Mouse (Mus musculus) intestine, embryonic 16.5 days (tissue): ENCODE measurements around the gene Megf8. TPM values are rescaled to one million over a fixed set of nuclear protein-coding genes. Genes with fewer than 3 reads are reported as not detected.

Experiments
- ATAC-seq: fragments of 200-750 bp; cut with Nextera tagmentation; 2 replicates; pipeline ENCODE4 v1.8.0; 2017; ENCODE audit warnings: moderate TSS enrichment, moderate library complexity
- H3K27ac ChIP-seq: fragments of 300-500 bp; sonication (generic); 2 replicates; pipeline ENCODE4 v1.5.1; 2014; ENCODE audit warnings: mild to moderate bottlenecking, low read length
- H3K27me3 ChIP-seq: fragments of 300-500 bp; sonication (generic); replicated peaks from 2 replicates; pipeline ENCODE4 v1.6.1; 2014; ENCODE audit warnings: low read length, control low read depth, mixed read lengths; ENCODE audit not compliant: control insufficient read depth, insufficient read depth
- H3K36me3 ChIP-seq: fragments of 300-500 bp; sonication (generic); 2 replicates; pipeline ENCODE4 v1.6.1; 2014; ENCODE audit warnings: low read length, control low read depth; ENCODE audit not compliant: control insufficient read depth, insufficient read depth
- H3K4me1 ChIP-seq: fragments of 300-500 bp; sonication (generic); 2 replicates; pipeline ENCODE4 v1.6.1; 2014; ENCODE audit warnings: low read length, control low read depth, mixed read lengths; ENCODE audit not compliant: control insufficient read depth, insufficient read depth
- H3K4me2 ChIP-seq: fragments of 300-500 bp; sonication (generic); 2 replicates; pipeline ENCODE4 v1.6.1; 2014; ENCODE audit warnings: low read depth, low read length, control low read depth
- H3K4me3 ChIP-seq: fragments of 300-500 bp; sonication (generic); 2 replicates; pipeline ENCODE4 v1.5.1; 2014; ENCODE audit warnings: mild to moderate bottlenecking, low read length
- H3K9ac ChIP-seq: fragments of 300-500 bp; sonication (generic); 2 replicates; pipeline ENCODE4 v1.6.1; 2014; ENCODE audit warnings: low read depth, low read length
- H3K9me3 ChIP-seq: fragments of 300-500 bp; sonication (generic); 2 replicates; pipeline ENCODE4 v1.6.1; 2016; ENCODE audit warnings: low read length, control low read depth; ENCODE audit not compliant: control insufficient read depth
- WGBS: fragments of 180-500 bp; shearing (Covaris S2); extraction: QIAGEN DNeasy Blood & Tissue Kit; methylation state at CpG from one replicate; pipeline ENCODE4 v1.1.7; 2014; 5-methylcytosine and 5-hydroxymethylcytosine counted together
- polyA plus RNA-seq: library from polyadenylated mRNA; unstranded; fragments of >200 nt; fragmentation: Nextera tagmentation; extraction: Ambion mirVana; gene quantifications from 2 replicates; pipeline ENCODE4 v1.2.1, GENCODE M21; 2015

Gene Megf8
- polyA plus RNA-seq, 1 experiment from 2014 or later = 6.8 TPM

- H3K4me2 ChIP-seq = no peak overlapping the region
- ATAC-seq = no peak
- H3K4me1 ChIP-seq = no peaks in the 10 kb centered on the region
- WGBS = 61% methylated on average over 2 of the region's 2 CpGs
- no peaks in the 10 kb centered on the region for H3K36me3 ChIP-seq
- H3K9ac ChIP-seq = no peak overlapping the region
- H3K27me3 ChIP-seq = no peaks in the 10 kb centered on the region
- H3K27ac ChIP-seq = no peak overlapping the region
- no peak overlapping the region for H3K4me3 ChIP-seq
- H3K9me3 ChIP-seq = no peaks in the 10 kb centered on the region
Observed at GRCm38 (mm10) chr7:25401551-25401950, 84.6 kb downstream of the Megf8 start.

GRCm38 (mm10) chr7:25401986-25402385 lies 85.0 kb downstream of the Megf8 start:
- Histone ChIP-seq H3K4me2 (no peak overlapping the region), H3K9ac (no peak overlapping the region), H3K27me3 (no peaks in the 10 kb centered on the region), H3K4me3 (no peak overlapping the region), H3K27ac (no peak overlapping the region; the same call in 1 of the 2 replicates), H3K9me3 (no peaks in the 10 kb centered on the region), H3K4me1 (no peaks in the 10 kb centered on the region), H3K36me3 (no peaks in the 10 kb centered on the region)
- 42% methylated on average over 5 of the region's 5 CpGs for WGBS
- ATAC-seq = no peak

- no peak overlapping the region for H3K27ac ChIP-seq
- ATAC-seq = peak; percentile 93
Observed at GRCm38 (mm10) chr7:25402671-25403101, 85.7 kb downstream of the Megf8 start.

GRCm38 (mm10) chr7:25406468-25406867 lies 89.5 kb downstream of the Megf8 start:
- Histone ChIP-seq H3K4me2 (no peak overlapping the region), H3K4me1 (no peaks in the 10 kb centered on the region), H3K9ac (no peak overlapping the region), H3K9me3 (no peaks in the 10 kb centered on the region), H3K36me3 (no peaks in the 10 kb centered on the region), H3K27ac (no peak overlapping the region), H3K27me3 (no peaks in the 10 kb centered on the region), H3K4me3 (no peak overlapping the region)
- ATAC-seq = no peak
- WGBS = 65% methylated on average over 7 of the region's 7 CpGs

More at GRCm38 (mm10) chr7:25402671-25403101, 85.7 kb downstream of the Megf8 start:
- no peak overlapping the region for H3K4me2 ChIP-seq
- WGBS = 4% methylated on average over 2 of the region's 2 CpGs
- H3K9me3 ChIP-seq = no peaks in the 10 kb centered on the region
- no peaks in the 10 kb centered on the region for H3K36me3 ChIP-seq
- H3K4me1 ChIP-seq = no peaks in the 10 kb centered on the region
- H3K27me3 ChIP-seq = no peaks in the 10 kb centered on the region
- H3K4me3 ChIP-seq = no peak overlapping the region
- H3K9ac ChIP-seq = no peak overlapping the region

GRCm38 (mm10) chr7:25409114-25409760 lies 92.3 kb downstream of the Megf8 start:
- 49% methylated on average over 4 of the region's 4 CpGs for WGBS
- no peaks in the 10 kb centered on the region for H3K27me3 ChIP-seq
- no peak overlapping the region for H3K4me3 ChIP-seq
- ATAC-seq = no peak
- no peak overlapping the region for H3K4me2 ChIP-seq
- H3K4me1 ChIP-seq = no peaks in the 10 kb centered on the region
- no peak overlapping the region for H3K27ac ChIP-seq
- no peaks in the 10 kb centered on the region for H3K36me3 ChIP-seq
- H3K9ac ChIP-seq = no peak overlapping the region
- H3K9me3 ChIP-seq = no peaks in the 10 kb centered on the region

GRCm38 (mm10) chr7:25410969-25411615 lies 94.1 kb downstream of the Megf8 start:
- Histone ChIP-seq H3K9ac (no peak overlapping the region), H3K27ac (no peak overlapping the region), H3K36me3 (no peaks in the 10 kb centered on the region), H3K4me2 (no peak overlapping the region), H3K9me3 (no peaks in the 10 kb centered on the region), H3K4me1 (no peaks in the 10 kb centered on the region), H3K4me3 (no peak overlapping the region), H3K27me3 (no peaks in the 10 kb centered on the region)
- 74% methylated on average over 1 of the region's 1 CpGs for WGBS
- no peak for ATAC-seq

GRCm38 (mm10) chr7:25411861-25412260 lies 94.9 kb downstream of the Megf8 start:
- Histone ChIP-seq H3K9ac (no peak overlapping the region), H3K4me1 (no peaks in the 10 kb centered on the region), H3K4me3 (no peak overlapping the region), H3K4me2 (no peak overlapping the region), H3K9me3 (no peaks in the 10 kb centered on the region), H3K27ac (no peak overlapping the region), H3K27me3 (no peaks in the 10 kb centered on the region), H3K36me3 (no peaks in the 10 kb centered on the region)
- WGBS = 72% methylated on average over 3 of the region's 3 CpGs
- ATAC-seq = no peak

- no peak for ATAC-seq
- Histone ChIP-seq H3K27me3 (no peaks in the 10 kb centered on the region), H3K9me3 (no peaks in the 10 kb centered on the region), H3K27ac (no peak within 1 kb of the TSS), H3K9ac (no peak within 1 kb of the TSS), H3K4me1 (no peaks in the 10 kb centered on the region), H3K36me3 (no peaks in the 10 kb centered on the region), H3K4me2 (no peak within 1 kb of the TSS), H3K4me3 (no peak within 1 kb of the TSS)
- 41% methylated on average over 7 of the region's 7 CpGs for WGBS
Observed at GRCm38 (mm10) chr7:25412833-25413441, 96.0 kb downstream of the Megf8 start, which contains the start of gene Cxcl17. Gene Cxcl17 (minus strand): TSS chr7:25412886.
